Mouse (Mus musculus): ENCODE measurements around the gene Spata18.

Spata18 gene

DNA sequence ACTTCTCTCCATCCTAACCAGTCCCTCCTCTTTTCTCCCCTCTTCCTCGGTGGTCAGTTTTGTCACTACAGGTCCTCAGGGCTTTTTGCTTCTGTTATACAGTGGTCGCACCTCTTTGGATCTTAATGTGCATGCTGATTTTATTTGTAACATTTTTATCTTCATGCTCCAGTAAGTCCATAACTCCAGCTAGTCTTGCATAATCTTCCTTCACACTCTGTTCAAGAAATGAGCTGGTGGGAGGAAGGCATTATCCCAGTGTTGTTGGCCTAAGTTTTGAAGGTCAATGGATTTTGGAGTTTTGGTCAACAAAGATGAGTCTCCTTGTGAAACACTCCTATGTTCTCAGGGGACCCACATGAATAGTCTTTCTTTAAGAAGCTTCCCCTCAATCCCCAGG is 16.7 kb downstream of the Spata18 start:
- DNase-seq = no peak

DNA sequence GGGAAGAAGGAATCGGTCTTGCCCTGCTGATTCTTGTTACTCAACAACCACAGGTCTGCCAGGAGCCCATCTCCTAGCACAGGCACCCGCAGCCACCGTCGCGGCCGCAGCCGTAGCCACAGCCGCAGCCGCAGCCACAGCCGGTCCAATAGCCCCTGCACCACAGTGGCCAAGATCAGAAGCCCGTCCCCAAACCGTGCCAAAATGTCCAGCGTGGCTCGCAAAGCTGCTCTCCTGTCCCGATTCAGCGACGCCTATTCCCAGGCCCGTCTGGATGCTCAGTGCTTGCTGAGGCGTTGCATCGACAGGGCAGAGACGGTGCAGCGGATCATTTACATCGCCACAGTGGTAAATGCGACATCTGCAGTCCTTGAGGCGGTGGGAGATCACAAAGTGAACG is 18.2 kb downstream of the Spata18 start:
- DNase-seq = no peak

DNA sequence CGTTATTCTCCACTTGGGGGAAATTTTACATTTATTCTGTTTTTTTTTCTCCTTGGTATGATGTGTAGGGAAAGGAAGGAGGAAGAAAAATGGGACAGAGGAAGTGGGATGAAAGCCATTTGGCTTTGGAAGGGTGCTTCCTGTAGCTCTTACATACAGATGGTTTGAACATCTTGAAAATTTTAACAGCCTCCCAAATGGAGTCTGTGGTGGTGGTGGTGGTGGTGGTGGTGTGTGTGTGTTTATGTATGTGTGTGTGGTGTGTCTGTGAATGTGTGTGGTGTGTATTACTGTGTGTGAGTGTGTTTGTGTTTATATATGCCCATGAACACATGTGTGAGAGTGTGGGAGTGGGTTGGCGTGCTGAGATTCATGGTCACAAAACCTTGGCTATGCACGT is 24.4 kb downstream of the Spata18 start:
- no peak for DNase-seq

DNA sequence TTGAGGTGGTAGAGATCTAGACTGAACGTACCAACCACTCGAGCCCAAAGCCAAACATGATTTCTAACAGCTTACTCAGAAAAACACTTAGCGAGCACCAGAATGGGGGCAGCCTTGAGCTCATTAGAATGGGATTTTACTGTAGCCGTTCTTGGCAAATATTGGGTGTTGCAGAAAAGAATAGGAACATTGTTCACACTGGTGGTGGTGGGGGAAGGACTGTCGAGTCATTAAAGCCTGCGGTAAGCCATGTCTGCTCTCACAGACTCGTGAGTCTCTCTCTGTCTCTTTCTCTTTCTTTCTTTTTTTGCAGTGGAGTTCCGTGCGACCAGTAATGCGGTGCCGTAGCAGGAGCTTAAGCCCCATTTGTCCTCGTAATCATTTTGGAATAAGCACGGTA is 25.4 kb downstream of the Spata18 start:
- no peak for DNase-seq

DNA sequence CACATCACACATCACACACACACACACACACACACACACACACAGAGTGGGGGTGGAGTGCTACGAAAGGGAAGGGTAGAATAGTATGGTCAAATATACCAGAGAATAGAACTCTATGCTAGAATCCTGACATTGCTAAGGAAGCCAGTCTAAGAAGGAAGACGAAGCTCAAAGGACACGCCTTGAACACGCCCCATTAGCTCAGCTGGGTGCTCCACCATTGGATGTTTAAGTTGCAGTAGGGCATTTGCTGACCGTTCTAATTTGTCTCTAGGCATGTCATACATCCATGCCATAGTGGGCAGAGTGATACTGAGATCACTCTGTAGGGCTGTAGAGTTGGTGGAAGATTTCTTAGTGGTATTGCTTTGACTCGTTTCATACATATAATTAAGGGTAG is 32.0 kb downstream of the Spata18 start:
- DNase-seq = no peak

DNA sequence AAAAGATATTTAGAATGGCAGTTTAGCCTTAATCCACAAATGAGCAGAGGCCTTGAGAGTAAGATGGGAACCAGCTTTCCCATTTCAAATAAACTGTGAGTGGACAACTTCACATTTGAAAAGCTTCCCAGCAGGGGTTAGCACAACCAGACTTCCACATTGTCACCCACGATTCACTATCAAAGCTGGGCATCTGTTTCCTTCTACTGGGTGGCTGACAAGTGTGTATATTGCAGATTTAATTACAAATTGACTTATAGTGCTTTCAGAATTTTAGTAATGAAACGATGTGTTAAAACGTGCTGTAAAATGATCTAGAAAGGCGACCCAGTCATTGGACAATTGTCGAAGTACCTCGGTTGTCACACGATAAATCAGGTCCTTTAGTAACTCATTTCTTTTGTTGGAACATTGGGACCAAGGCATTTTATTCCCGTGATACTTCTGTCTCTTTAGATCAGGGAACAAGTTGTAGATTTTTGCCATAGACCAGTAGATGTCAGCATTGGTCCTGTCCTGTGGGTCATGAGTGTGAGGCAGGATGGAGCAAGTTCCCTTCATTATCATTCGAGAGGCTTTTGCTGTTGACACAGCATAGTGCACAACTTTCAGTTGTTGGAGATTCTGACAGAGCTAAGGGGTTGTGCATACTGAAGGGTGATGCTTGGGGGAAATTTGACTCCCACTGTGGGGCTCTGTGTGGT is 32.7 kb downstream of the Spata18 start:
- no peak for DNase-seq

DNA sequence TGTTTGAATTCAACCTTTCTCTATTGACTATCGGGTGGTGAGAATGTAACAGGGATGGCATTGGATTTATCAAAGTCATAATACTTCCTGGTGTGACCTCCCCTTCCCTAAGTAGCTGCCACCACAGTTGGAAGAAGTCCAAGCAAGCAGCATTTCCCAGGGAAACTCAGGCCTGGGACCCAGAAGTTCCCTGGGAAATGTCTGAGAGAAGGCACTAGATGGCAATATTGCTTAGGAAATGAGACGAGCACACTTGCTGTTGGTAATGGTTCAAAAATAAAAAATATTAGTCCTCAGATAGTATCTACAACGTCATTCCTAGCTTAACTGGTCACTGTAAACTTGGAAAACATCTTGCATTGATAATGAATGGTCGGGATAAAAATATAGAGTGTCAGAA is 35.0 kb downstream of the Spata18 start:
- DNase-seq = no peak

DNA sequence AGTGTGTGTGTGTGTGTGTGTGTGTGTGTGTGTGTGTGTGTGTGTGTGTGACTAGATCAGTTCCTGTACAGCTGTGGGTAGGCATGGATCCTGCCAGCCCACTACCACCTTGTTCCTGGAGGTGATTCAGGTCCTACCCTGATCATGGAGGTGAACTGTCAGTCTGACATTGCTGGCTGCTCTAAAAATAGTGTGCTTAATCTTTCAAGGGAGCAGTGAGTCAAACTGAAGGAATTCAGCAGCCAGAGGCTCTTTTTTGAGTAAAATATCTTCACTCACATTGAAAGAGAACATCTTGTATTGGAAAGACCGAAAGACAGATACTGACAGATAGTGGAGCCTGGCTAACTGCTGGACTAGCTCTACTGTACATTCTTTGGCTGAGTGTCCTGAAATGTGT is 37.4 kb downstream of the Spata18 start:
- DNase-seq = no peak

DNA sequence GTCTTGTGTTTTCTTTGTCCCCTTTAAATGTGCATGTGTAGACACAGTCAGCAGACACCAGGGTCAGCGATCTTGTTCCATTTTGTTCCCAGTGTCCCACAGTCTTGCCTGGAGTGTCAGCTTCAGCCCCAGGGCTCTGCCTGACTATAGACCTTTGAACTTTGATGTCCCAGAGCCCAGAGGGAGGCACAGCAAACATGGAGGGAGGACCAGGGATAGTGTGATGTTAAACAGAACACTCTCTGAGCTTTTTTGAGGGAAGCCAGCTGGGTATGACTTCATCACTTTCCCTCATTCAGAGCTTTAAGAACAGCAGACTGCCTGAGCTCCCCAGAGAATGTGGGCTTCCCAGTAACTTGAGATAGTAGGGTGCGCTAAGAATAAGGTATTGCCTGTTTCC is 39.0 kb downstream of the Spata18 start:
- peak; percentile 15 for DNase-seq

DNA sequence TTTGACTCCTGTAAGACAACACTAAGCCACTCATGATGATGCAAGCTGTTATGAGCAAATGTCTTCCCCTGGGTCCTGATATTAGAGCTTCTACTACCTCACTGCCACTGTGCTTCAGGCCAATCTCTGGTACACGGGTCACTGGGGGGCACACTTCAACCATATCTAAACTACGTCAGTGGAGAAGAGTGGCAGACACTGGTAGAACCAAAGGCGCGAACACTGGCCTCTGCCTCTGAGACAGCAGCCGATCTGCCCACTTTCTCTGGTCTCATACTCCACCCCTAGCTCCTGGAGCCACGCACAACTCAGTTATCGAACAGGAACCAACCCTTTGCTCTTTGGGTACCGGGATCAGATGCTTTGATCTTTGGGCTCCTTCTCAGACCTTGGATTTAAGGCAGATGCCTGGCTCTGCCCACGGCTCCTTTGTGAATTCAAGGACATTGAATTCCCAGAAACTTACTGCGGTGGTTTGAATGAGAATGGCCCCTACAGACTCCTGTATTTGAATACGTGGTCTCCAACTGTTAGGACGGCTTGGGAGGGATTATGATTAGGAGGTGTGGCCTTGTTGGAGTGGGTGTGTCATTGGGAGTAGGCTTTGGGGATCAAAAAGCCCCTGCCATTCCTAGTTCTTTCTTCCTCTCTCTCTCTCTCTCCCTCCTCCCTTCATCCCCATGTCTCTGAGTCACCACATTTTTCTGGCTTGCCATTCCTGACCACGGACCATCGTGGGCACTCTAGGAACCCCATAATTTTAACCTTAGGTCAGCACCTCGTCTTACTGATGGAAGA is 40.7 kb downstream of the Spata18 start:
- no peak for DNase-seq

DNA sequence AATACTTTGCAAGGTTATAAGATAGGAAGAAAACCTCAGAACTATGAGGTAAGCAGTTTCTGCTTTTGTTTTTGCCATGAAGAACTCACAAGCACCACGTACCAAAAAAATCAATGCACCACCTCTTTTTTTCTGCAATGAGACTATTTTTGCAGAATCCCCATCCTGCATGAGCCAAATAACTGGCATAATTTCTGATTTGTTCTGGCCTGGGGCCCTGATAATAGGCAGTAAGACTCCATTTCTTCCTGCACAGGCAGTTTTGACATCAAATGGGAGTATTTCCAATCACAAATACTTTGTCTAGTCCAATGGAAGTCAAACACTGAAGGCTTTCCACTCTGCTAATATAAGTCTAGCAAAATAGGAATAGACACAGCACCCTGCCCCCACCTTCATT is 42.6 kb downstream of the Spata18 start:
- DNase-seq = no peak

DNA sequence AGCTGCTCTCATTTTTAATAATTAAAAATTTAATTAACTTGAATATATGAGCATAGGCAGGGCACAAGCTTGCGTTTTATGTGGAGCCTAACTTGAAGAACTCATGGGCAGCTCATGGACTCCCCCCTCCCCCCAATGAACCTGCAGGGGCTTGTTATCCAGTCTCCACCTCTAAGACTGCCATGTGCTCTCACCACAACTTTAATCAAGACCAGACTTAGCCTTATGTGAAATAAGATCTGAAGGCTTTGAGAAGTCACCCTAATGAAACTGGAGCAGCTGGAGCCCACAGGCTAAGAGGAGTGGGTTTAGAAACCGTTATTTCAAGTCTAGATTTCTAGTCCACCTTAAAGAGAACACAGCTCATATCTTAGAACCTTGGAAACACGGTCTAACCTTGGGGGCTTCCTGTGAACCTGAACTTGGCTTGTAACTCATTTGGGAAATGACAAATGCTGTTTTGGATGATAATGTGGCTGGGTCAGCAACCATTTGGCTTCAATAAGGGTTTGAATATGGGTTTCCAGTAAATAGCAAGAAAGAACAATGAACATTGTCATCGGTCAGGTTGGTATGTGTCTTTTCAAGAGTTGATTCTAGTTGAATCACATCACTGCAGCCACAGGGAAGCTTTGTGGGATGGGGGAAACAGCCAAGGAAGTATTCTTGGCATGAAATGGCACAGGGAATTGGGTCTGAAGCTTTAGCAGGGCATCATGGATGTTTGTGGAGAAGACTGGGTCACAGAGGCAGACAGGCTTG is 43.3 kb downstream of the Spata18 start:
- DNase-seq = no peak

DNA sequence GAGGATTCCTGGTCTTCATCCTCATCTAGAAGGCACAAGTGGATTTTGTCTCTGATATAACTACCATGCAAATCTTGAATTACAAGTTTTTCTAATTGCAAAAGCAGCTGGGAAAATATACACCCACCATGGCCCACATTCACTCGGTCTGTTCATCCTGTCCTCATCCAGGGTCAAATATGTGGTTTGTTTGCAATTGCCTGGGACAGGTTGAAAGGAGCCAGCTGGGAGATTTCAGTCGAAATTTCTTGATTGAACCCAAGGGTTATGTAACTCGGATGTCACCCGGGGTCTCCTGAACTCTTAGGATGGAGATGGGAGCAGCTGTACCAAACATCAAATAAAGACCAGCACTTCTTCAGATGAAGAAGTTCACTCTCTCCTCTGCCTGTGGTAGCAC is 46.5 kb downstream of the Spata18 start:
- DNase-seq = no peak

DNA sequence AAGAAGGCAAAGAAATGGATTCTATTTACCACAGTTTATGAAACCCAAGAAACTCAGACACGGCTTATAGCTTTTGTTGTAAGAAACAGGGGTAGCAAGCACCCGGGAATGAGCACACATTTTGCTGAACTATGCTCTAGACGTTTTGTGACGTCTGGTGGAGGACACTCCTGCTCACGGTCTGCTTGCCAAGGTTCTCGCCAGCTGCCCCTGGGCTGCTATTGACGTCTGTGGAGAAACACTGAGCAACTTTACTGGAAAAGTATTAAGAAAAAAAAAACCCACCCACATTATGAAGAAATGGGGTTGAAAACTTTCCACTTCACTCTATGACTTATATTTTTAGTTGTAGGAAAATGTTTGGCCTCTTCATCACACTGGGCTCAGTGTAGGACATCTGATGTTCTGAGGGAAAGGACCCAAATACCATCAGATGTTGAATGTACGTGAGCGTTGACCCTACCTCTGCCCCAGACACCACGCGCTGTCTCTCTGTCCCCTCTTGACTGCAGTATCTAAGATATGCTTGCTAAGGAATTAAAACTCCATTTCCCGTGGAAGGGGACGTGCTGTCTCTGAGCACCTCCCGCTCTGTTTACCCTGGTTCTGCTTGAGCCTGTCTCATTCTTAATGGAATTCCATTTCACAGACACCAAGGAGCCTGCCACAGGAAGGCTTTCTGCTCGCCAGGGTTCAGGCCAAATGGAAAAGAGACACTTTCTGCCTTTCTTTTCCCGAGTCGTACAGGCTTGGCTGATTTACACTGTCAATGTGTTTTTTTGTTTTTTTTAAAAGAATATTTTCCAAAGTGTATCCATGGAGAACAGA is 50.1 kb downstream of the Spata18 start:
- DNase-seq = no peak

DNA sequence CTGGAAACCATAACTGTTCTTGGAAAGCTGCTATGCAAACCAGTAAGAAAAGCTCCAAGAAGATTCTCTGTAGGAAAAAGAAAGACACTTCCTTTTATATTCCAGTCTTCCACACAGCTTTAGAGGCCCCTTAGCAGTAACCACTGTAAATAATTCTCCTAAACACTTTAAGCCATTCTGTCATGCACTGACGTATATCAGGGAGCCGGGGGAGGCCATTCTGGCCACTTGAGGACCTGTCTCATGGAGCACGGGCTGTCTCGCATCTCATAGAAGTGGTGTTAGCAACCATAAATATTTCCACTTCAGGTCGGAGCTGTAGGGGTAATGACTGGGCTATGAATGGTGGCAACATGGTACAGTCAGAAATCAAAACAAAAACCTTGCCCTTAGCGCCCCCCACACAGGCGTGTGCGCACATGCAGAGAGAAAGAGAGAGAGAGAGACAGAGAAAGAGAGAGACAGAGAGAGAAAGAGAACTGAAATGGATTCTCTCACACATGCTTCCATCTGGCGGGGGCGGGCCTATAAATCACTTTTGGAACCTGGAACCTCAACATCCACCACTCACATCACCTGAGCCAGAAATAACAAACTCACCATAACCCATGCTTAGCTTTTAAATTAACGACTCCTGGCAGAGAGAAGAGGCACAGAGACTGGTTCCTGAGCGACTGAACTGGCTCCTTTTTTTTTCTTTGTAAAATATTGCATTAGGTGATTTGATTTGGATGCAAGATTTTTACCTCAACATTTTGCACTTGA is 50.9 kb downstream of the Spata18 start:
- no peak for DNase-seq

DNA sequence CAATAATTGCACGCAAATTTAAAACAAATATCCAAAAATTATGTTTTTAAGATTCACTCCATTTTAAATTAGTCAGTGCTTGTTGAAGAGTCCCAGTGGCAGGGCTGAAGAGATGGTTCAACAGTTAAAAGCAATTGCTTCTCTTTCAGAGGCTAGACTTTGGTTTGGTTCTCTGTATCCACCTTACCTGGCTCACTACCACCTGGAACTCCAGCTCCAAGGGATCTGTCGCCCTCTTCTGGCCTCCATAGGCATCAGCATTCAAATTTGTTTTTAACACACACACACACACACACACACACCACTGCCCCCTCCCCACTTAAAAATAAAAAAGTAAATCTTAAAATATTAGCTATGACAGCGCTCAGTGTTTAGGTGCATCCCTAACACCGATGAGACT is 51.9 kb downstream of the Spata18 start:
- no peak for DNase-seq

DNA sequence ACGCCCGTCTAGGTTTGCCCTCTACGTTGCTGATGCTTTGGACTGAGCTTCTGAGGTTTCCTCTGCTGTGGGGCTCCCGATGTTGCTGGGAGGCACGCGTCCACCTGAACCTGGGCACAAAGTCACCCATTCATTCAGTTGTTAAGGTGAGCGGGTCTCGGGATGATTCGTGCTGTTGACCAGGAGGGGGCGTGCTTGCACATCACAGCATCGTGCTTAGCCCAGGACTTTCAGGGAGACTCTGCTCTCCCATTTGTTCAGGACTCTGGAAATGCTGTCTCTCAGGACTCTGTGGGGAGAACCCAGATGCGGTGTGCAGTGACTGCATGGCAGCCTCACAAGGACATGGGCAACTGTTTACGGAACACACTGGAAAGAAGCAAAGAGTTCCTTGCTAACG is 53.1 kb downstream of the Spata18 start:
- DNase-seq = no peak

DNA sequence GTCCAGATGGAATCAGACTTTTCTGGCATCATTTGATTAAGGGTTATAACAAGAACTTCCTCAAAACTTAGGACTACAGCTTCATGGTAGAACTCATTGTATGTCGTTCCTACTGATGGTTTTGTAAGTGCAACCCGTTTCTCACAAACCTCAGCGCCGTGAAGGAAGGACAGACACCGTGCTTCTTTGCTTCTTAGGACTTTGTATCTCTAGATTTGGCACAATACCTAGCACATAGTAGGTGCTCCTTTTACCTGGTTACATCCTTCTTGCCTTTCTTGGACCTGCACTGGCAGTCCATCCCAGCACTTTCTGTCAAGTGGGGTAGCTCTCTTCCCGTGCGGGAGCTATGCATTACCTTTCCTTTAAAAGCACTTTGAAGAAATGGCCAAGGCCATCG is 53.6 kb downstream of the Spata18 start:
- DNase-seq = no peak

DNA sequence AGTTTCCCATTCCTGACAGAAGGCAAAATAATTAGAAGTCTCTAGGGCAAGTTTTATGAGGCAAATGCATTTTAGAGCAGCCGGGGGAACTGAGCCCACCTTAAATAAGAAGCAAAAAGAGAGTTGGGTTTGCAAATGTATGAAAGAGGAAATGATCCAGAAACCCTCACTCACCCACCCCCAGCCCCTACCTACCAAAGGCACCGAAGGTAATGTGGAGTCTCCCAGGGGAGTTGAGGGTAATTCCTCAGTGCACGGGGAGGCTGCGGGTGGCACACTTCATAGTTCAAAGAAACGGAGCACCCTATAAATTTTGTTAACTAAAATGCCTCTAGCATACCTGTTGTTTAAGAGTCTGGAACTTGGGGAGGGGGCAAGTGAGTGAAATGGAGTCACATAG is 54.1 kb downstream of the Spata18 start:
- no peak for DNase-seq

DNA sequence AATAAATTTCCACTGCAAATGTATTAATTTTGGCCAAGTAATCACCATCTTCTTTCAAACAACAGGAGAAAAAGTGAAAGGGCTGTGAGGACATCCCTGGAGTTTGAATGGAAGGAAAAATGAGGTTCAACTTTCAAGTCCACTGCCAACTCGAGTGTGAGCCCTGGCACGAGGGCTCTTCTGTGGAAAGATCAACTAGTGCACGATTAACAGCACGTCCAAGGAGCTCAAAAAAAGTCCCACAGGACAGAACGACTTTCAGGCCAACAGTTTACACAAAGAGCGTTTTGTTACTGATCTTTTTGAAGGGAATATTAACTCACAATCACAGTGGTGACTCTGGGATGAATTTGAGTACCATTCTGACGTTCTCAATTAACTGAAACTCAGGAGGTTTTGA is 61.7 kb downstream of the Spata18 start:
- no peak for DNase-seq

DNA sequence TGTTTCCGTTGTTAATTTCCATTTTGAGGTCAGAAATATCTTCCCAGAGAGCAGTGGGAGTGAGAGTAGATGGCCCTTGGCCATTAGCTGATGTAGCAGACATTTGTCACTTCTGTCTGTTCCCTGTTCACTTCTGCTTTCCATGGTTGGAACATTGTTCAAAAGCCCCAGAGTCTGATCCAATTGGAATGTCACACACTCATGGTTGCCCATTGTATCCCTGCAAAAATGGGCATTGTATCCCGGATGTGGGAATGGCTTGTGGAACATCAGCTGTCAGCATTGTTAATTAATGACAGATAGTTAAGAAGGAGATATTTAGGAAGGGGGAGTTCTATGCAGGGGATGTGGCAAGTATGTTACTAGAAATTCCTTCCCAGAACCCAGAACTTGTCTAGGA is 65.8 kb downstream of the Spata18 start:
- DNase-seq = no peak

DNA sequence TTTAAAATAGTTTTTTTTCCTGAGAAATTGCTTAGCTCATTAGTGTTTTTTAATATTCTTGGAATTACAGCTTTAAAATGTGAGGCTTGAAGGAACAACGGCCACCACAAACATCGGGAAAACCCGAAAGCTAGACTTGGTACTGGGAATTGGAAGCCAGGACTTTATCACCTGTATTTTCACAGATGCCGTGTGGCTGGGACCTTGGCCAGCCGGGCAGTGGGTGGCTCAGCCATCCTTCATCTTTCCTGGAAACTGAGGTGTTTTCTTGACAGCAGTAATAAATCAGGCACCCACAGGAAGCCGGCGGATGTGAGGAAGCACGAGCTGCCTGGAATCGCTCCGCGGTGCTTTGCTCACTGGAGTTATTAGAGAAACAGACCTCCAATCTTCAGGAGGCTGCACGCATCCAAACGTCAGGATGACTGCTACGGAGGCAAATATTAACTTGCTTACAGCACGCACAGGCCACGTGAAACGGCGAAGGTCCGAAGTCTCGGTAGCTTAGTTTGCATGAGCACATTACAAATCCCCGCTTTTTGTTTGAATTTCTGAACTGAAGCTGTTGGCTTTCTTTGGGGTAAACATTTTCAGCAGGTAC is 70.6 kb downstream of the Spata18 start:
- DNase-seq = no peak

All from liver (tissue).